Mouse (Mus musculus) CH12.LX (cell line): Measurements from ENCODE around the gene Asic2. TPM values are rescaled to one million over a fixed set of nuclear protein-coding genes. Genes with fewer than 3 reads are reported as not detected.

Experiments
- DNase-seq: peaks from one replicate; pipeline ENCODE4 v3.0.0-alpha.2; 2013; ENCODE audit errors: extremely low read depth
- H3K27ac ChIP-seq: 2 replicates; pipeline ENCODE4 v1.5.1; 2012; ENCODE audit warnings: low read depth, mild to moderate bottlenecking, control low read depth, moderate library complexity; ENCODE audit not compliant: insufficient read depth
- H3K27me3 ChIP-seq: replicated peaks from 2 replicates; pipeline ENCODE3; 2012; ENCODE audit warnings: inconsistent platforms
- H3K36me3 ChIP-seq, 2 experiments: replicated peaks in 1 of 2; 2 replicates each; pipeline versions ENCODE3 to v1.6.1; 2012; ENCODE audit warnings: inconsistent platforms in 1 of 2, low read length in 1 of 2, mild to moderate bottlenecking in 1 of 2, mixed read lengths in 1 of 2, moderate library complexity in 1 of 2; ENCODE audit not compliant: control insufficient read depth in 1 of 2, insufficient read depth in 1 of 2
- H3K4me1 ChIP-seq, 2 experiments: 2 replicates each; pipeline ENCODE4 v1.6.1; 2012; ENCODE audit warnings: inconsistent platforms in 1 of 2, moderate library complexity in 1 of 2; ENCODE audit not compliant: insufficient read depth in 2 of 2, control insufficient read depth in 1 of 2
- H3K4me2 ChIP-seq: 2 replicates; pipeline ENCODE4 v1.6.1; 2012; ENCODE audit warnings: low read depth, mild to moderate bottlenecking, control low read depth; ENCODE audit not compliant: poor library complexity, insufficient read depth, severe bottlenecking
- H3K4me3 ChIP-seq, 3 experiments: fragments of 150-350 bp in 1 of 3; sonication (generic) in 1 of 3; replicated peaks in 1 of 3; 2 replicates each; pipeline versions ENCODE3 to v1.5.1; 2011 to 2012; ENCODE audit warnings: low read depth in 2 of 3, low read length in 2 of 3, mild to moderate bottlenecking in 2 of 3, moderate library complexity in 2 of 3, control low read depth in 1 of 3, improper control_type of control experiment in 1 of 3, inconsistent platforms in 1 of 3, mixed read lengths in 1 of 3; ENCODE audit not compliant: poor library complexity in 1 of 3
- H3K79me2 ChIP-seq: replicated peaks from 2 replicates; pipeline ENCODE4 v1.6.1; 2012; ENCODE audit warnings: mild to moderate bottlenecking, moderate library complexity; ENCODE audit not compliant: control insufficient read depth, poor library complexity, insufficient read depth, severe bottlenecking; ENCODE audit errors: extremely low read depth
- H3K9ac ChIP-seq: 2 replicates; pipeline ENCODE4 v1.6.1; 2012; ENCODE audit warnings: low read depth, mild to moderate bottlenecking, control low read depth, moderate library complexity; ENCODE audit not compliant: insufficient read depth
- H3K9me3 ChIP-seq: replicated peaks from 2 replicates; pipeline ENCODE3; 2012; ENCODE audit warnings: low read length, inconsistent platforms, mixed read lengths
- BHLHE40 ChIP-seq: IDR thresholded peaks from 2 replicates; pipeline ENCODE4 v1.6.1; 2011; ENCODE audit warnings: mild to moderate bottlenecking, low read depth, low read length, improper control_type of control experiment
- CHD1 ChIP-seq: IDR thresholded peaks from 2 replicates; pipeline ENCODE4 v1.6.1; 2012; ENCODE audit warnings: low read depth, low read length, improper control_type of control experiment, inconsistent platforms
- E2F4 ChIP-seq: IDR thresholded peaks from 2 replicates; pipeline ENCODE4 v1.6.1; 2011; ENCODE audit warnings: low read depth, low read length, improper control_type of control experiment; ENCODE audit not compliant: insufficient replicate concordance
- EP300 ChIP-seq: IDR thresholded peaks from 2 replicates; pipeline ENCODE4 v1.6.1; 2011; ENCODE audit warnings: low read length, improper control_type of control experiment
- ETS1 ChIP-seq: conservative IDR thresholded peaks from 2 replicates; pipeline ENCODE4 v1.6.1; 2012; ENCODE audit warnings: low read depth, mild to moderate bottlenecking, inconsistent platforms, low read length, improper control_type of control experiment, moderate library complexity
- GABPA ChIP-seq: IDR thresholded peaks from 2 replicates; pipeline ENCODE4 v1.6.1; 2012; ENCODE audit warnings: low read depth, low read length, improper control_type of control experiment, inconsistent platforms; ENCODE audit not compliant: insufficient replicate concordance
- JUN ChIP-seq: IDR thresholded peaks from 2 replicates; pipeline ENCODE4 v1.6.1; 2011; ENCODE audit warnings: low read depth, mild to moderate bottlenecking, low read length, improper control_type of control experiment, moderate library complexity; ENCODE audit not compliant: insufficient read depth
- JUND ChIP-seq: conservative IDR thresholded peaks from 2 replicates; pipeline ENCODE4 v1.6.1; 2011; ENCODE audit warnings: low read depth, low read length, improper control_type of control experiment
- KAT2A ChIP-seq: IDR thresholded peaks from 2 replicates; pipeline ENCODE4 v1.6.1; 2012; ENCODE audit warnings: low read length, improper control_type of control experiment, inconsistent platforms; ENCODE audit not compliant: insufficient replicate concordance
- MAFK ChIP-seq: IDR thresholded peaks from 2 replicates; pipeline ENCODE4 v1.6.1; 2011; ENCODE audit warnings: low read length, improper control_type of control experiment; ENCODE audit not compliant: insufficient replicate concordance
- MAX ChIP-seq: IDR thresholded peaks from 2 replicates; pipeline ENCODE4 v1.6.1; 2011; ENCODE audit warnings: low read length, improper control_type of control experiment
- MAZ ChIP-seq: IDR thresholded peaks from 2 replicates; pipeline ENCODE4 v1.6.1; 2012; ENCODE audit warnings: low read depth, mild to moderate bottlenecking, inconsistent platforms, low read length, improper control_type of control experiment, moderate library complexity
- MEF2A ChIP-seq: IDR thresholded peaks from 2 replicates; pipeline ENCODE4 v1.6.1; 2014; ENCODE audit warnings: low read depth, mild to moderate bottlenecking, inconsistent platforms, low read length, improper control_type of control experiment, borderline replicate concordance
- MXI1 ChIP-seq: IDR thresholded peaks from 2 replicates; pipeline ENCODE4 v1.6.1; 2011; ENCODE audit warnings: mild to moderate bottlenecking, low read depth, low read length, improper control_type of control experiment
- MYC ChIP-seq: IDR thresholded peaks from 2 replicates; pipeline ENCODE4 v1.6.1; 2011; ENCODE audit warnings: low read depth, mild to moderate bottlenecking, improper control_type of control experiment, low read length
- NELFE ChIP-seq: IDR thresholded peaks from 2 replicates; pipeline ENCODE4 v1.6.1; 2011; ENCODE audit warnings: low read depth, low read length, improper control_type of control experiment
- NRF1 ChIP-seq: IDR thresholded peaks from 2 replicates; pipeline ENCODE4 v1.6.1; 2014; ENCODE audit warnings: low read depth, mild to moderate bottlenecking, inconsistent platforms, low read length, improper control_type of control experiment, moderate library complexity
- RCOR1 ChIP-seq: conservative IDR thresholded peaks from 2 replicates; pipeline ENCODE4 v1.6.1; 2012; ENCODE audit warnings: low read depth, mild to moderate bottlenecking, inconsistent platforms, low read length, improper control_type of control experiment
- SIN3A ChIP-seq: IDR thresholded peaks from 2 replicates; pipeline ENCODE4 v1.6.1; 2012; ENCODE audit warnings: low read length, improper control_type of control experiment, inconsistent platforms
- SMC3 ChIP-seq: IDR thresholded peaks from 2 replicates; pipeline ENCODE4 v1.6.1; 2011; ENCODE audit warnings: low read depth, low read length, improper control_type of control experiment
- TBP ChIP-seq: conservative IDR thresholded peaks from 2 replicates; pipeline ENCODE4 v1.6.1; 2011; ENCODE audit warnings: low read depth, low read length, improper control_type of control experiment
- TCF12 ChIP-seq: IDR thresholded peaks from 2 replicates; pipeline ENCODE4 v1.6.1; 2014; ENCODE audit warnings: low read depth, mild to moderate bottlenecking, inconsistent platforms, low read length, improper control_type of control experiment
- UBTF ChIP-seq: IDR thresholded peaks from 2 replicates; pipeline ENCODE4 v1.6.1; 2012; ENCODE audit warnings: low read depth, mild to moderate bottlenecking, inconsistent platforms, low read length, improper control_type of control experiment, moderate library complexity
- USF1 ChIP-seq: IDR thresholded peaks from 2 replicates; pipeline ENCODE4 v1.6.1; 2014; ENCODE audit warnings: low read depth, mild to moderate bottlenecking, inconsistent platforms, low read length, improper control_type of control experiment
- ZC3H11A ChIP-seq: IDR thresholded peaks from 2 replicates; pipeline ENCODE4 v1.6.1; 2012; ENCODE audit warnings: low read depth, mild to moderate bottlenecking, inconsistent platforms, low read length, improper control_type of control experiment
- dilution Hi-C: fragments of 300-500 bp; cut with MboI; formaldehyde crosslinking; loops from 2 replicates; pipeline ENCODE4 v1.14.3; 2020; ENCODE audit warnings: low sequenced_read_pairs; ENCODE audit not compliant: extremely low pct_unique_long_range_greater_than_20kb, extremely low pct_ligation_motif_present
- in situ Hi-C: fragments of 300-500 bp; cut with MboI; formaldehyde crosslinking; loops from 3 replicates; pipeline ENCODE4 v1.14.3; 2019; ENCODE audit warnings: low sequenced_read_pairs, low pct_ligation_motif_present, low pct_unique_long_range_greater_than_20kb, mixed read lengths
- polyA plus RNA-seq: library from polyadenylated mRNA; unstranded; fragments of >175 nt; gene quantifications from 2 replicates; pipeline ENCODE4 v1.2.1, GENCODE M21; 2012; ENCODE audit warnings: low read depth; ENCODE audit not compliant: insufficient read length
- total RNA-seq, 2 experiments: library from RNA; depleted of rRNA; stranded (reverse); fragments of 300-350 nt in 1 of 2; fragments of >200 nt in 1 of 2; gene quantifications; 2 replicates each; pipeline ENCODE4 v1.2.3; 2012 to 2014

Asic2 gene
- total and polyA plus RNA-seq, 3 experiments, result not detected

GRCm38 (mm10) chr11:81757221-81757620 is 211.0 kb downstream of the Asic2 start:
- Histone ChIP-seq H3K36me3 (no peaks in the 10 kb centered on the region), H3K9me3 (peaks cover 13% of the 10 kb centered on the region), H3K27ac (no peak overlapping the region), H3K27me3 (peaks cover 92% of the 10 kb centered on the region), H3K79me2 (no peaks in the 10 kb centered on the region), H3K9ac (no peak overlapping the region), H3K4me3 (no peak overlapping the region), H3K4me2 (no peak overlapping the region), H3K4me1 (no peaks in the 10 kb centered on the region)
- no peak for DNase-seq
- in situ Hi-C loops, result no loop called here
- dilution Hi-C loops, result no loop called here
- TF ChIP-seq JUND (no peak), SIN3A (no peak), TCF12 (no peak), UBTF (no peak), MXI1 (no peak), ZC3H11A (no peak), MEF2A (no peak), GABPA (no peak), ETS1 (no peak), MYC (no peak), SMC3 (no peak), NELFE (no peak), MAX (no peak), CHD1 (no peak), KAT2A (no peak), NRF1 (no peak), MAZ (no peak), MAFK (no peak), JUN (no peak), RCOR1 (no peak)

- Histone ChIP-seq H3K27ac (no peak overlapping the region), H3K4me3 (no peak overlapping the region), H3K4me1 (no peaks in the 10 kb centered on the region), H3K4me2 (no peak overlapping the region), H3K9ac (no peak overlapping the region), H3K79me2 (no peaks in the 10 kb centered on the region), H3K36me3 (no peaks in the 10 kb centered on the region), H3K9me3 (peaks cover 3% of the 10 kb centered on the region), H3K27me3 (peaks cover 100% of the 10 kb centered on the region)
- in situ Hi-C loops, result no loop called here
- no peak for DNase-seq
- TF ChIP-seq MAX, result no peak
- TF ChIP-seq E2F4, result no peak
- no peak for TF ChIP-seq MXI1
- no peak for TF ChIP-seq UBTF
- no peak for TF ChIP-seq BHLHE40
- TF ChIP-seq EP300, result no peak
- no peak for TF ChIP-seq ETS1
- TF ChIP-seq MYC, result no peak
- TF ChIP-seq USF1, result no peak
- TF ChIP-seq TBP, result no peak
- dilution Hi-C loops, result no loop called here
Measured at GRCm38 (mm10) chr11:81750876-81751275, 217.4 kb downstream of the Asic2 start.
